Mouse (Mus musculus) fat pad, adult 2 months (tissue): Measurements from ENCODE around the gene Asic2.

Experiments used
- DNase-seq: peaks from one replicate; pipeline ENCODE4 v3.0.0-alpha.2; 2011; ENCODE audit warnings: low read depth, low spot score; ENCODE audit errors: extremely low read depth

The Asic2 gene

DNA sequence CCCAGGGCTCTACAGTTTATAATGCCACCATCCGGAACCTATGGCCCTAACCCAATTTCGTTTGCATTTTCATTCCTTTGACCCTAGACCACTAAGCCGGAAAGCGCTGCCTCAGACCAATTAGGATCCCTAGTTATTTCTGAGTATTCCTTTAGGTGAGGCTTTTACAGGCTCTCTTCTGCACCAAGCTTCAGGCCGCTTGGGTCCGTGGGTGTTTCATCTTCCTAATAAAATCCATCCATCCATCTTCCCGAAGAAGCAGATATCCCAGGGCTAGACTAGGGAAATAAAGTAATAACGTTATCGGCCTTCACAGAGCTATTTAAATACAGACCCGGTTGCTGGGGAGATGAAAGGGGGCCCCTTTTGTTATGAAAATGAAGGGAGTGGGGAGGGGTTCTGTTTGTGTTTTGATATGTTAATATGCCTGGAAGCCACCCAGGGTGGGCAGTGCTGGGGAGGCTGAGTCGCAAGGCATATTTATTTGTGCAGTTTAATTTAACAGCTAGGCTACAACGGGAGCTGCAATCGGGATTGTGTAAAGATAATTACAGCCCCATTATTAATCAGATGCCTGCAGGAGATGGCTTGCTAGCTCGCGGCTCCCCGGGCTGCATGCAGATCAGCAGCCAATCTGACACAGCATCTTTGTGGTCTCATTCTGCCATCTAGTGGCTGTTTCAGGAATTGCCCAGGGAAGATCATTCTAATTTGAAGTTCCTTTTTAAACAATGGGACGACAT is 355.3 kb downstream of the Asic2 start:
- no peak for DNase-seq

DNA sequence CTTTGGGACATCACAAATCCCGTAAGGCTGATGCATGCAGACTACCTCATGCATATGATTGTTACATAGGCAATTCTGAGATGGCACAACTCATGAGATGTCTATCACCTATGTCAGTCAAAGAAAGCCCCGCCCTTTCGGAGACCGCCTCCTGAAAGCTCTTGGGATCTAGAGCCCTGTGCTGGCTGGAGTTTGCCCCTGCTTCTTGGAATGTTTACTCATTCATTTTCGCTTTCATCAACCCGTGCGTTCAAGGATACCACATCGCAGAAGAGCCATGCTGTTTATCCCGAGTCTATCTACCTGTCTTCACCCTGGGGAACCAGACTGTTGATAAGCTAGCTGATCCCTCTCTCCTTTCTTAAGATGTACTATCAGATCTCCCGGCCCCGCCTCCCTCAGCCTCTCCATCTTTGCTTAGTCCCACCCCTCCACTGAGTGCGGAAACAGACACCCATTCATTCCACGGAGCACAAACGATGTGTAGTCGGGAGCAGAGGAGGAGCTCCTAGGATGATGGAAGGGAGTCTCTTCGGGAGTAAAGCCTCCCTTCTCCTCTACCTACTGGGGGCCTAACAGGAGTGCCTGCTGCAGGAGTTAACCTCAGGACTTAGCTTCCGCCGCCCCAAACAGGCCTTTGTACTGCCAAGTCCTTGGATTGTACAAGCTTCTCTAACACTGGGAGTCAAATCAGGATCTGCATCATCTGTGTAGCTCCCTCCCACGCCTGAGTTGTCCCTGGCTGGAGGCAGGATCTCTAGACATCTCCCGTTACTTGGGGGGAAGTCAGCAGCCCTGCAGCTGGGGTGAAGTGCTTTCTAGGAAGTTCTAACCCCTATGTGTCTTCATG is 356.1 kb downstream of the Asic2 start:
- no peak for DNase-seq

DNA sequence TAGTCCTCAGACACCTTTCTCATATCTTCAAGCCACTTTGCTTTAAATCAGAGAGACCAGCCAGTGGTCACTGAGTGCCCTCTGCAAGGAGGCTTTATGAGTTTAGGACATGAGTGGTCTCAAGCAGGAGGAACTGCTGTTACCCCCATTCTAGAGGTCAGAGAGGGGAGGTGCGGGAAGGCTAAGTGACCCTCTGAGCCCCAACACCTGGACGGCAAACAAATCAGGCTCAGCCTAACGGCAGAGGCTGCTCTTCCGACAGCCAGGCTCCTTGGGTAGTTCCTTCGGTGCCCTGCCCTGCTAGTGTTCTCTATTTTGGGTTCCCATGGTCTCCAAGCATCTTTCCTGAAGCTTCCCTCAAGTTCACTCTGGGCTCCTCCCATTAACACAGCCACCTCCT is 357.8 kb downstream of the Asic2 start:
- DNase-seq = no peak

DNA sequence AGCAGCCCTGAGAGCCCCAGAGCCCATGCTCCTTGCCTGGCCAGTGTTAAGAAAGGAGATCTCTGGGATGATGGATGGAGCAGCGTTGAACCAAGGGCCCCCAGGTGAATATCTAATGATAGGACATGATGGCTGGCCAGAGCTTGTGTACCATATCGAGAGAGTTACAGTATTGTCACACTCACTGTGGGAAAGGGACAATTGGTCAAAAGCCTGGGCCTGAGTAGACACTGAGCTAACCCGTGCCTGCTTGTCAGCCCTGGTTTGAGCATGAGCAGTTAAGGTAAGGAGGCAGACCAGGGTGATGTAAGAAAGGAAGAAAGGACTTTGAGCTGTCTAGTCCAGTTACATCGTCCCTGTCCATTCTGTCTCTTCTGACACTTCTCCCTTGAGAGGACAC is 365.3 kb downstream of the Asic2 start:
- no peak for DNase-seq

DNA sequence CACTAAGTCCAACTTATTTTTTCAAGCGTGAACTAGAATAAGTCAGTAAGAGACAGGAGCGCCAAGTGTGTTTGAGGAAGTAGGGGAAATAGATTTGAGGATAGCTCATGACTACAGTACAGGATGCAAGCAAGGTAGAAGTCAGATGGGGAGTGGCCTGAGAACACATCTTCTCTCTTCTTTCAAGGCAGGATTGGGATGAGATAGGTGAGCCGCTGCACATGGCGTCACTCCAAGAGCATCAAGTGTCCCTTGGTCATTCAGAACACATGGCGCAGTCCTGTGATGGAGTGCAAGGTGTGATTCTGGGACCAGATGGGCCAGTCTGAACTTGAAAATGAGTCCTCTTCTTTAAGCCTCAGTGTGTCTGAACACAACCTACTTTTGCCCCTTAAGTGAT is 366.5 kb downstream of the Asic2 start:
- no peak for DNase-seq

DNA sequence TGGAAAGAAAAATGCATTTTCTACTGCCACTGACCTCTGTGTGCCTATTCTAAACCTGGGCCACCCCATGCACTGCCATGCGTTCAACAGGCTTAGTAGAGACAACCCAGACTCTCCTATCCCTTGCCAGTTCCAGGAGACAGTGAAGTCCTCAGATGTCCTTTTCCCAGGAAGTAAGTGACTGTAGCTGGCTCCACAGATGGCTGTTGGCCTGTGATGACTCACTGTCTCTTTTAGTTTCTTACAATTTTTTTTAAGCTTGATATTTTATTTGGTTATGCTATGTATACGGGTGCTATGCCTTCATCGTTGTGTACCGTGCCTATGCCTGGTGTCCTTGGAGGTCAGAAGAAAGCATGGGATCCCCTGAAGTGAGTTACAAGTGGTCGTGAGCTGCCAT is 370.7 kb downstream of the Asic2 start:
- DNase-seq = no peak

DNA sequence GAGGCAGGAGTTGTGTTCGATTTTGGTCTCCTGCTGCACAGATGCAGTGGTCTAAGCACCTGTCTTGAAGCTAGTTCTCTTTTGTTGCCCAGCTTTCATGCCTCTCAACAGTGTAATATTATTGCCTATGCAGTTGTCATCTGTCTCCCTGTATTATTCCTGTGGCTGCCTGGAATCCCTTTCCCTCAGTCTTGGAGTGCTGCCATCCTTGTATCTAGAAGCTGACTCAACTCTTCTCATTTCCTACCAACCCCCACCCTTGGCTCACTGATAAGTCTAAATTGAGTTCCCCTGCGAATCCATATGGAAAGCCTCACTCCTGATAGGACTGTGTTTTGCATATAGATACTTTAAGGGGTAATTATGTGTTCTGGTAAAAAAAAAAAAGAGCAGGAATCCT is 373.0 kb downstream of the Asic2 start:
- no peak for DNase-seq

DNA sequence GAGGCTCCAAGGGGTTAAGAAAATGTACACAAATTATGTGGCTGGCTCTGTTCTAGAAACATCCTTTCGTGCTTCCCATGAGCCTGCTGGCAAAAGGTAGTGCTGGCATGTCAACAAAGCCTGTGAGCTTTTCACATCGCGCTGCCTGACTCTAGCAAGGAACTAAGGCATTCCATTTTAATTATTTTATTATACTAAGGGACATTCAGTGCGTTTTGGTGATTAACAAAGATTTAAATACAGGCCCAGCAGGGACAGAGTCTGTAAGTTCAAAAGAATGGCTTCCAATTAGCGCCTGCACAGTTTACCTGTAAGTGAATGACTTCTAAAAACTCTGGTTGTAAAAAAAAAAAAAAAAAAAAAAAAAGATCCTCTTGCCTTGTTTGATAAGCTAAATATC is 375.5 kb downstream of the Asic2 start:
- no peak for DNase-seq

DNA sequence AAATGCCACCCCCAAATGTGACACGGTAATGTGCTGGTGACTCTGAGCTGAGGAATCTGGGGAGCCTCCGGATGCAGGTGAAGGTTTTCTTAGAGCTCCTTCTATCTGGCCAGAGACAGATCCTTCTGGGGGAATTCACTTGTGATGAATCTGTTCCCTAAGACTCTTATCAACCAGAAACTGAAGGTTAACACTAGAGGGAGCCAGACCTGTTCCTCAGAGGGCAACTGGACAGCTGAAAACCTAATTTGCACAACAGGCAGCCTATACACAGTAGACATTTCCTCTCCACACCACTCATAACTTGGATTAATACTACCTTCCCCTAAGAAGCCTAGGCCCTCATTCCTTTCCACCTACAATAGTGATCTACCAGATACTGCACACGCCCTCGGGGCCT is 377.3 kb downstream of the Asic2 start:
- DNase-seq = no peak

DNA sequence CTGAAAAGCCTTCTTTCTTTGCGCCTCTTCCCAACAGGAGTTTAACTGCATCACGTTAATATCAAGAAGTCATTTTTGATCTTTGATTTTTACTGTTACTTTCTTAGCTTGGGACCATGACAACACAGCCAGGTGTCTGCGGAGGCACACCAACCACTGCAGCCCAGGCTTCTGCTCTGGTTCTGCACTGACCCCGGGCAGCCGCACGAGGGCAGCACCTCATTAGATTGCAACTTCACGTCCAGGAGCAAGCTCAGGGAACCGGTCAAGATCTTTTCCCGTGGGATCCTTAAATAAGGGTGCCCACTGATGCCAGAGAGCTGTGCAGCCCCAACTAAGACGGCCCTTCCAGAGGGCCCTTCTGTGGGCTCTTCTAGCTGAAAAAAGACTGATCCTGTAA is 379.6 kb downstream of the Asic2 start:
- DNase-seq = no peak

DNA sequence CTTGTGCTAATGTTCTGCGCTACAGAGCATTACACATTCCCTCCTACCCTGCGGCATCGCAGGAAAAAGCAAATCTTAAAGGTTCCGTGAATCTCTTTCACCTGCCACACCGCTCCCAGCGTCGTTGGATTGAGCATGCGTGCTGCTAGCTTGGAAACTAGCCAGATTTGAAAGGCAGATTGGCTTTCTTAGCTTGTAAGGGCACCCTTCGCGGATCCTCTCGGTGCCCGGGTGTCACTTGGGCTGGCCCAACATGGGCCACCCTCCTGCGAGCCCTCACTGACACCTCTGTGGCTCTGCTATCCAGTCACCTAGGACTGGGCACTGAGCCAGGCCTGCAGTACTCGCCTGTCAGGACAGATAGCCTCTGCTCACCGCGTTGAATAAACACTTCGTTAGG is 380.3 kb downstream of the Asic2 start:
- no peak for DNase-seq

DNA sequence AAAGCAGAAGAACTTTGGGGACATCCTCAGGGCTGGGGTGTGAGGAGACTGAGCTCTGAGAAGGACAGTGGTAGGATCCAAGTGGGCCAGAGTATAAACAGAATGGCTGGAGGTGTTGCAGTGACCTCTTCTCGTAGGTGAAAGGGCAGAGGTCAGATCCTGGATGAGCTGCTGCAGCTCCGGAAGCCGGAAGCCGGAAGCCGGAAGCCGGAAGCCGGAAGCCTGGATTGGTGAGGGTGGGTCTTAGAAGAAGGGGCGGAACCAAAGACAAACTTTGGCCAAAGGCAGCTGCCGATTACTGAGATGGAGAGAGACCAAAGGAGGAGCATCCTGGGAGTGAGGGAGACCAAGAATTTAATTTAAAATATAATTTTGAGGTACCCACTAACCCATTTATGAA is 381.1 kb downstream of the Asic2 start:
- DNase-seq = no peak

DNA sequence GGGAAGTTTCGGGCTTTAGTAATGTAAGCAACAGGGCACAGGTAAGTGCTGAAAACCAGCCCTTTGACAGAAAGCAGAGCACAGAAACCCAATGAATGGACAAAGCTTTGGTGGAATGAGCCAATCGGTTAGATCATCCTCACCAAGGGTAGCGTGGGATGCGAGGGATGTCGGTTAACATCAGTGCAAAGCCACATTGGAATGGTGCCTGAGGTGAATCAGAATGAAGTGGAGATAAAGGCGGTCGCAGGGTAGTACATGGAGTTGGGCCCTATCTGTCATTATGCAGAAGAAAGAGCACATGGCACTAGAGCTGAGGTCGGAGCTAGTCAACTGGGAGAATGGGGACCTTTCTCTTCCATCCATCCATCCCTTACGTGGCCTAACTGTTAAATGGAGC is 383.8 kb downstream of the Asic2 start:
- no peak for DNase-seq

DNA sequence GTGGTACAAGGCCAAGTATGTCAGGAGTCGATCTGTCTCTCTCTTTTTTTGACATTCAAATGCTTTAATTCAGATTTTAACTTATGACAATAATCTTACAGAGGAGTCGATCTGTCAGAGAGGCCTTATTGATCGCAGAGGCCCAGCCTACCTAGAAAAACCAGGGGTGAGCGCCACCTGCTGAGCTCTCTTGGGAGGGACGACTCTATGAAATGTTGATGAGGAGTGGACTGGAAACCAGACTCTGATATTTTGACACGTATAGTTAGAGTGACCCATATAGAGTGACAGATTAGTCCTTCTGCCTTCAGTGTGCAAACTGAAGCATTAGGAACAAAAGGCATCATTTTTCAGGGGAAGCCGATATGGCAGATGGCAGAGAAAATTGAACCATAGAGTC is 385.1 kb downstream of the Asic2 start:
- DNase-seq = no peak

DNA sequence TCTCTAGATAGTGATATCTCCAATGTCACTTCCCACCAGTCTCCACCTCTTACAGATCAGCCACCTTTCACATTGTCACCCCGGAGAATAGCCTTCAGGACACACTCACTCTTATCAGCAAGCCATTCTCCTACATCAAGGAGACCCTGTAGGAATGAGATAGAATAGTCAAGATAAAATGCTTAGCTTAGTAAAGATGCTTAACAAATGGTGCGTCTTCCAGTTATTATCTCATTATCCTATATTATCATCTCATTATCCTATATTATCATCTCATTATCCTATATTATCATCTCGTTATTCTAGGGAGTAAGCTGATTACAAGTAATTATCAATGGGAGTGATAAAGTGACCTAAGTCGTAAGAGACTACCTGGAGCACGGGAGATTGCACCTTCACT is 386.1 kb downstream of the Asic2 start:
- no peak for DNase-seq

DNA sequence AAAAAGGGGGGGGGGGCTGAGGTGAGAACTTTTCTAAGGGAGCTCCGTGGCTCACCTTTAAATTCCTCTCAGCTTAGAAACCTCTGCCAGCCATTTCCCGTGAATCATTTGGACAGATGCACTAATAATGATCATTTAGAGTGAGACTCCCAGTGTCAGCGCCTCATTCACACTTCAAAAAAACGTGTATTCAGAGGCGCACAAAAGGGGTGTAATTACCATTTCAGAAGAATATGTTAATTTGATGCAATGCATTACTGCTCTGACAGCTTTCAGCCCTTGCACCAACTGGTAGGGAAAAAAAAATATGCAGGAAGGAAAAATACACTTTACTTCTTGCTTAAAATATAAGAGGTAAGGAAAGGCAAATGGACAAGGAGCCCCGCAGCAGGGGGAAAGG is 388.5 kb downstream of the Asic2 start:
- DNase-seq = no peak

DNA sequence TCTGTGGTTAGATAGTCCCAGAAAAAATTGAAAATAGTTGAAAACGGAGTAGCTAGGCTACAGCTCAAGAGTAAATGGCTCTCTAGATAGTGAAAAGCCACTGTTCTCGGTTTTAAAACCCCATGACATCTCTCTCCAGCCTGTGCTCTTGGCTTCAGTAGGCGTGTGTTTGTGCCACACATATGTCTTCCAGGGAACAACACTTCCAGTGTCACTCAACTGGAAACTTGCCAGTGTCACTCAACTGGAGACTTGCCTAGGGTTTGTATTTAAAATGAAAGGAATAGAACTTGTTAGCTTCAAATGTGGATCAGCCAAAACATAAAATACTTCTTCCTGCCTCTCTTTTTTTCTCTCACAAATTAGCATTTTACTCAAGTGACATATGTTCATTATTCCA is 397.9 kb downstream of the Asic2 start:
- DNase-seq = no peak

DNA sequence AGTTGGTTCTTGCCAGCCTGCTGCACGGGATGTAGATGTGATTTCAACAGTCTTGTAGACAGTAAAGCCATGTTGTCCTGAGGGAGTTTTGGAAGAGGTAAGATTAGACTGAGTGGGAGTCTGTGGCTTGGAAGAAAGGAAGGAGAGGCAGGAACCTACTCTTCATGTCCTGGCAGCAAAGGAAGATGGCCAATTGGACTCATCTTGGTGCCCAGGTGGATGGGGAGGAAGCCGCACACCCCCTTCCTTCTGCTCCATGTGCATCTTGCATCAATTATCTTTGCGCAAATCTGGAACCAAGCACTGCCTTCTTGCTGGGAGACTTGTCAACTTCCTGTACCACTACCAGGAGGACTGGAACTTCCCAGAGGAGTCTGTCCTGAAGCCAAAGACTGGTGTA is 403.4 kb downstream of the Asic2 start:
- DNase-seq = peak; percentile 39

DNA sequence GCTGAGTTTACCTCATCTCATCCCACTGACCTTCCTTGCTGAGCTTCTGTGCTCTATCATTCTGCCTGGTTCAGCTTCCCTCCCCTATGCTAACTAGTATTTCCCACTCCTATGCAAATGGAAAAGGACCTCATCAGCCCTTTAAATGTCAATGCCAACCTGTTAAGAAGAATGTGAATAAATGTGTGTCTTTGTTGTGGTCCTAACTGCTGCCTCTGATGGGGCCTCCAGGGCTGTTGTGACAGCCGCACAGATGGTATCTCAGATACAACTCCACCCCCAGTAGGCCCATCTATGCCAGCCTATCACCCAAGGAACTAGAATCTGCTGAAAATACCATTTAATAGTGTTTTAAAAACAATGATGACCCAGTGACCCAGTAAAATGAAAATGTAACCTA is 407.9 kb downstream of the Asic2 start:
- no peak for DNase-seq

DNA sequence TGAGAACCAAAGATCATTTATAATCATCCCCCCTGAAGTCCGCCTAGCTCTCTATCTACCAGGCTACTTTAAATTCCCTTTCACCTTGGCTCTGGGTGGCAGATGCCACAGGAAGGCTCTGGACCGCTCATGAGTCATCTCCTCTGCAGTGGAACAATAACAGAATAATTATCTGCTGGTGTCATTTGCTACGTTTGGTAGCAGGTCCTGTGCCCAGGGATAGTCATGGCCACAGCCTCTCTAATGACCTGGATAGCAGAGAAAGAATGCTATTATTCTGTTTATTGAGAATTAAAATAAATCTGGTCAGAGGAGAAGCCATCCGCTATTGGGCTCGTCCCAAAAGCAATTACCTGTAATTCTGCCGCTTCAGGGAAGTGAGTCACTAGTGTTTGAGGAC is 425.1 kb downstream of the Asic2 start:
- DNase-seq = no peak

DNA sequence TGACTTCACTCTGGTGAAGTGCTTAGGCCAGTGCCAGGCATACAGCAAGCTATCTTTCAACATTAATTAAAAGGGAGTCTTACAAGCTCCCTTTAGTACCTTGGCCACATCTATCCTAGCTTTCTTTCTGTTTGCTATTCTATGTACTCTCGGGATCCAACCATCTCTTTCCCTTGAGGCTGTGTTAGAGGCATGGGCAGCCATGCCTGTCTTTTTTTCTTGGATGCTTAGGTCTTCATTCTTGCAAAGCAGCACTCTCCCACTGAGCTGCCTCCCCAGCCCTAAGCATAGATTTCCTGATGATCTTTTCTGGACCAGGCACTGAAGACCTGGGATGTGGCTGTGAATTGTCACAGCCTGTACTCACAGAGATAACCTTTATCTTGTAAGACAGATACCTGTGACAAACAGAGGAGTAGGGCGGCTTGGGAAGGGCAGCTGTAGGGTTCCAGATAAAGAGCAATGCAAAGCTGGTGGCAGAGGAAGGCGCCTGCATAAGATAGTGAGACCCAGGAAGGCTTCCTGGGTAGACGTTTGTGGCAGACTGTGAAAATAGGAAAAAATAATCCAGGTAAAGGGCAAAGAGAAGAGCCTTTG is 433.0 kb downstream of the Asic2 start:
- no peak for DNase-seq

DNA sequence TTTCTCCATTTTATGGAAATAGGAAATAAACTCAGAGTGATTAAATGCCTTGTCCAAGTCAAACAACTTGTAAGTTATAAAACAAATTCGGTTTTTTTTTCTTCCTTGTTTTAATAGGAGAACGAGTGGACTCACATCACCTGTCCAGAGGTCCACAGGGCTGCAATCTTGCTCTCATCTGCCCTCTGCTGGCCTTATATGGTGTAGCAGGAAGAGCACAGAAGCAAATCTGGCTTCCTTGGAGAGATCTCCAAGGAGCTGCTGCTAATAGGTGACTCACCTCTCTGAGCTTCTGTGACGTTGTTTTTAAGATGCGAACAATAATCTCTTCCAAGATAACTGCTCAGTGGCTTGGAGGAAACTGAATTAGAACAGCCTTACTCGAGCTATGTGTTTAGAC is 433.6 kb downstream of the Asic2 start:
- DNase-seq = no peak
